Mouse (Mus musculus) thymus, adult 2 months (tissue): Measurements from ENCODE around the gene Fasn.

Experiments
- CTCF ChIP-seq: fragments of 200-500 bp; IDR thresholded peaks from 2 replicates; pipeline ENCODE4 v1.5.1; 2012; ENCODE audit warnings: mild to moderate bottlenecking, control low read depth, low read length, moderate library complexity, borderline replicate concordance; ENCODE audit not compliant: control insufficient read depth, poor library complexity, insufficient read depth; ENCODE audit errors: extremely low read depth
- POLR2A ChIP-seq: fragments of 200-500 bp; IDR thresholded peaks from 2 replicates; pipeline ENCODE4 v1.6.1; 2012; ENCODE audit warnings: mild to moderate bottlenecking, low read length, control low read depth, moderate library complexity; ENCODE audit not compliant: control insufficient read depth, poor library complexity, insufficient read depth; ENCODE audit errors: extremely low read depth

DNA sequence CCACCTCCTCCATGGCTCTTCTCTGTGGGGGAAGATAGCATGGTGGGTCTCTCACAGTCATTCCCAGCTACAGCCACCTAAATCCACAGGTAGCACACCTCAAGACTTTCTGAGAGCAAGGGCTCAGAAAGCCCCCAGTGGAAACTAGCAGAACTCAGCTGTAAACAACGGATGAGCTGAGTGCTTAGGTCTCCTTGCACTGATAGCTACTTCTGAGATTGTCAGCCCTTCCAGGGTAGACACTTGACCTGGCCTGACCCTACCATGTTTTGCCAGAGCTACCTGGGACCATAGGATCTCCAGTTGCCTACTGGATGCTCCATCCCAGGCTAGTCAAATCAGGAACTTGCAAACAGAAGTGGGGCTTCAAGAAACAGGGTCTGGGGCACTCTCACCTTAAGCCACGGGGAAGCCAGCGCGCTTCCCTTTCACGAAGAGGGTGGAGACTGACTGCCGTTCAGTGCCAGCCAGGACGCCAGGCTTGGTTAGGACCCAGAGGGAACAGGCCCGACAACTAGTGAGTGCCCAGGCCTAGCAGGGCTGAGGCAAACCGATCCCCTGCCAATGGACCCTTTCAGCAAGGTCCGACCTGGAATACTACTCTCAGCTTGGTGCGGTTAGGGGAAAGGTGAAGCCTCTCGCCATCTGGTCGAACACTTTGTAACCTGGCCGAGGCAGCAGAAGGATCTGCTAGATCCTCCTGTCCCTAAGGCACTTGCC lies 1.4 kb downstream of the Fasn start:
- TF ChIP-seq CTCF (no peak), POLR2A (no peak)
